In genomic region chr8:94363288-94363688, GRCm38 (mm10) we compare ENCODE assay signal across 8 mouse cellular contexts. TPM values are rescaled to one million over a fixed set of nuclear protein-coding genes. Genes with fewer than 3 reads are reported as not detected.
DNase-seq lines count a peak whose midpoint lies in the region; ATAC-seq and TF ChIP-seq lines count a peak whose summit lies in the region.

No protein-coding gene starts in this region.

- no peak for TF ChIP-seq CTCF in forebrain, postnatal 0 days (IDR thresholded peaks at IDR 0.05; ENCODE audit: low read depth)
- no peak for TF ChIP-seq CTCF in testis, adult 2 months (IDR thresholded peaks at IDR 0.05; ENCODE audit: control insufficient read depth, insufficient read depth, insufficient replicate concordance, low read depth, low read length)

- no peaks in the 10 kb centered on the region for H3K4me1 ChIP-seq in forebrain, postnatal 0 days (ENCODE audit: insufficient read depth)
- 0 out of 2 replicates have a peak, but pooled peaks cover 3% of the 10 kb centered on the region for H3K4me1 ChIP-seq in forebrain, embryonic 10.5 days
- H3K4me1 ChIP-seq in testis, adult 2 months (ENCODE audit: control insufficient read depth, insufficient read depth, low read length) = peaks cover 5% of the 10 kb centered on the region

- no peak overlapping the region for H3K4me2 ChIP-seq in forebrain, postnatal 0 days (ENCODE audit: low read depth)

- no peak for TF ChIP-seq POLR2A in testis, adult 2 months (IDR thresholded peaks at IDR 0.05; ENCODE audit: control insufficient read depth, low read depth, low read length)

- no peak for DNase-seq in forebrain, postnatal 0 days
- DNase-seq in forebrain, embryonic 10.5 days (ENCODE audit: extremely low spot score, low spot score) = no peak
- peak; percentile 83 for DNase-seq in adrenal gland, adult 2 months
- DNase-seq in gastrocnemius, postnatal 36 days = peak; percentile 71 to 78
- DNase-seq in kidney, adult 8-10 months = peak; percentile 89 to 92
- DNase-seq in lung, postnatal 36 days = peak; percentile 94
- no peak for DNase-seq in left cerebral cortex, adult 18-20 months (ENCODE audit: low spot score in 2 of 2)

- no peak overlapping the region for H3K9ac ChIP-seq in forebrain, postnatal 0 days

- 43% methylated on average over 4 of the region's 4 CpGs for WGBS in forebrain, postnatal 0 days
- WGBS in forebrain, embryonic 10.5 days = 46% methylated on average over 4 of the region's 4 CpGs

- no peak overlapping the region for H3K27ac ChIP-seq in forebrain, postnatal 0 days (ENCODE audit: low read depth, low read length)
- no peak overlapping the region for H3K27ac ChIP-seq in forebrain, embryonic 10.5 days
- H3K27ac ChIP-seq in testis, adult 2 months (ENCODE audit: control insufficient read depth, insufficient read depth, low read depth, low read length) = peak overlapping the region; percentile 73; the same call in 1 of the 2 replicates

- no peaks in the 10 kb centered on the region for H3K27me3 ChIP-seq in forebrain, postnatal 0 days (ENCODE audit: insufficient read depth, low read length)
- H3K27me3 ChIP-seq in forebrain, embryonic 10.5 days (ENCODE audit: poor library complexity, severe bottlenecking) = no peaks in the 10 kb centered on the region
- H3K27me3 ChIP-seq in testis, adult 2 months (ENCODE audit: control insufficient read depth, insufficient read depth, low read length) = no peaks in the 10 kb centered on the region

- H3K9me3 ChIP-seq in forebrain, postnatal 0 days (ENCODE audit: low read length) = no peaks in the 10 kb centered on the region
- no peaks in the 10 kb centered on the region for H3K9me3 ChIP-seq in forebrain, embryonic 10.5 days

- intact Hi-C loops in gastrocnemius, postnatal 36 days (cut with DNase I) = no loop called here

- no peak overlapping the region for H3K4me3 ChIP-seq in forebrain, postnatal 0 days (ENCODE audit: low read depth, low read length)
- no peak overlapping the region for H3K4me3 ChIP-seq in forebrain, embryonic 10.5 days
- H3K4me3 ChIP-seq in testis, adult 2 months (ENCODE audit: control insufficient read depth, low read depth, low read length) = no peak overlapping the region

- no peaks in the 10 kb centered on the region for H3K36me3 ChIP-seq in forebrain, postnatal 0 days (ENCODE audit: insufficient read depth)
- no peaks in the 10 kb centered on the region for H3K36me3 ChIP-seq in forebrain, embryonic 10.5 days (replicated peaks)
- no peaks in the 10 kb centered on the region for H3K36me3 ChIP-seq in testis, adult 2 months (ENCODE audit: control insufficient read depth, insufficient read depth, low read length)

- peak; percentile 55; the same call in 1 of the 2 replicates for ATAC-seq in forebrain, postnatal 0 days

RNA-seq across cellular contexts. Expression of gene Herpud1, which starts 22.9 kb away (rescaled TPM):
- total RNA-seq in forebrain, postnatal 0 days (2014; rRNA removed) = 68.2 and 79.7 TPM in 2 replicates
- 60.7 and 63.4 TPM in 2 replicates for polyA plus RNA-seq in forebrain, postnatal 0 days (2015; fragmentation: Nextera tagmentation; extraction: Ambion mirVana)
- polyA plus RNA-seq in forebrain, embryonic 10.5 days (2016; fragmentation: Nextera tagmentation; extraction: Ambion mirVana) = 44.9 and 53.0 TPM in 2 replicates
- total RNA-seq in adrenal gland, adult 2 months (2021) = 100 to 1,000 TPM in 1 of 2 experiments, 10 to 100 TPM in 1; 99.0 to 141 TPM
- polyA plus RNA-seq in adrenal gland, adult 2 months (2012; rRNA removed) = 188 and 195 TPM in 2 replicates
- 100 to 1,000 TPM in 1 of 2 experiments, 10 to 100 TPM in 1; 93.3 to 102 TPM for total RNA-seq in gastrocnemius, postnatal 36 days (2021)
- polyA plus RNA-seq in testis, adult 2 months (2012; rRNA removed) = 227 and 245 TPM in 2 replicates
- total RNA-seq in left cerebral cortex, adult 18-20 months (2021) = 10 to 100 TPM; 72.2 to 82.2 TPM

RNA-seq across cellular contexts. Expression of gene Slc12a3, which starts 34.3 kb away (rescaled TPM):
- 0.29 TPM in 1 of 2 replicates, not detected in the other for total RNA-seq in forebrain, postnatal 0 days (2014; rRNA removed)
- polyA plus RNA-seq in forebrain, postnatal 0 days (2015; fragmentation: Nextera tagmentation; extraction: Ambion mirVana) = 0.08 and 0.12 TPM in 2 replicates
- not detected in 2 replicates for polyA plus RNA-seq in forebrain, embryonic 10.5 days (2016; fragmentation: Nextera tagmentation; extraction: Ambion mirVana)
- under 1 TPM in 1 of 2 experiments, not detected in 1; 0.12 TPM for total RNA-seq in adrenal gland, adult 2 months (2021)
- 0.10 TPM in 1 of 2 replicates, not detected in the other for polyA plus RNA-seq in adrenal gland, adult 2 months (2012; rRNA removed)
- not detected for total RNA-seq in gastrocnemius, postnatal 36 days (2021)
- 0.99 and 1.4 TPM in 2 replicates for polyA plus RNA-seq in testis, adult 2 months (2012; rRNA removed)
- total RNA-seq in left cerebral cortex, adult 18-20 months (2021) = under 1 TPM; 0.28 to 0.59 TPM

Comparison
In these comparisons a context has a peak if more than half of its experiments do, and no peak if none do; other contexts are left out.
1. DNase-seq: peak in adrenal gland, adult 2 months (single experiment), gastrocnemius, postnatal 36 days (2 of 2), kidney, adult 8-10 months (2 of 2) and lung, postnatal 36 days (single experiment); none in forebrain, postnatal 0 days (single experiment), forebrain, embryonic 10.5 days (single experiment) and left cerebral cortex, adult 18-20 months (0 of 2).